Mouse (Mus musculus): ENCODE data around the gene Pigk. TPM values are rescaled to one million over a fixed set of nuclear protein-coding genes. Genes with fewer than 3 reads are reported as not detected.

The Pigk gene
- polyA plus RNA-seq, 1 experiment from 2014 or later = 40.9 TPM

- Histone ChIP-seq H3K4me1 (replicated peaks; ENCODE audit: control insufficient read depth, insufficient read depth) (no peaks in the 10 kb centered on the region), H3K4me3 (ENCODE audit: low read depth, low read length) (peak overlapping the region; percentile 23), H3K27ac (replicated peaks) (no peak overlapping the region), H3K9ac (ENCODE audit: low read length) (peak overlapping the region; percentile 35; the same call in 1 of the 2 replicates), H3K9me3 (ENCODE audit: control insufficient read depth, low read length) (no peaks in the 10 kb centered on the region), H3K36me3 (ENCODE audit: control insufficient read depth, insufficient read depth, low read length) (no peaks in the 10 kb centered on the region), H3K27me3 (ENCODE audit: control insufficient read depth, insufficient read depth, low read length) (no peaks in the 10 kb centered on the region), H3K4me2 (replicated peaks; ENCODE audit: low read depth) (peak overlapping the region; percentile 46)
- TF ChIP-seq EP300 (optimal IDR thresholded peaks at IDR 0.05) = no peak
- peak; percentile 67 for TF ChIP-seq CTCF (IDR thresholded peaks at IDR 0.05; ENCODE audit: low read depth)
- DNase-seq (ENCODE audit: low spot score) (peak; percentile 48), ATAC-seq (ENCODE audit: low FRiP score, low TSS enrichment) (peak; percentile 30; the same call in 1 of the 2 replicates)
- WGBS = 36% methylated on average over 26 of the region's 26 CpGs
These were observed 49.4 kb downstream of the Pigk start for GRCm38 (mm10) chr3:152763139-152763882.

- H3K4me2 ChIP-seq (replicated peaks; ENCODE audit: low read depth) = no peak overlapping the region
- no peak overlapping the region for H3K27ac ChIP-seq (replicated peaks)
- H3K9ac ChIP-seq (ENCODE audit: low read length) = no peak overlapping the region
- no peak for DNase-seq (ENCODE audit: low spot score)
- 63% methylated on average over 8 of the region's 8 CpGs for WGBS
- no peaks in the 10 kb centered on the region for H3K36me3 ChIP-seq (ENCODE audit: control insufficient read depth, insufficient read depth, low read length)
- no peak overlapping the region for H3K4me3 ChIP-seq (ENCODE audit: low read depth, low read length)
- TF ChIP-seq CTCF (IDR thresholded peaks at IDR 0.05; ENCODE audit: low read depth) (no peak), EP300 (optimal IDR thresholded peaks at IDR 0.05) (no peak)
- ATAC-seq (ENCODE audit: low FRiP score, low TSS enrichment) = no peak
- no peaks in the 10 kb centered on the region for H3K9me3 ChIP-seq (ENCODE audit: control insufficient read depth, low read length)
- no peaks in the 10 kb centered on the region for H3K4me1 ChIP-seq (replicated peaks; ENCODE audit: control insufficient read depth, insufficient read depth)
- no peaks in the 10 kb centered on the region for H3K27me3 ChIP-seq (ENCODE audit: control insufficient read depth, insufficient read depth, low read length)
These were observed 50.8 kb downstream of the Pigk start for GRCm38 (mm10) chr3:152764516-152765312.

- TF ChIP-seq CTCF (IDR thresholded peaks at IDR 0.05; ENCODE audit: low read depth) = no peak
- no peak for TF ChIP-seq EP300 (optimal IDR thresholded peaks at IDR 0.05)
- ATAC-seq (ENCODE audit: low FRiP score, low TSS enrichment) = no peak
- WGBS = 62% methylated on average over 11 of the region's 11 CpGs
- Histone ChIP-seq H3K27me3 (ENCODE audit: control insufficient read depth, insufficient read depth, low read length) (no peaks in the 10 kb centered on the region), H3K4me1 (replicated peaks; ENCODE audit: control insufficient read depth, insufficient read depth) (no peaks in the 10 kb centered on the region), H3K27ac (replicated peaks) (no peak overlapping the region), H3K36me3 (ENCODE audit: control insufficient read depth, insufficient read depth, low read length) (no peaks in the 10 kb centered on the region), H3K4me3 (ENCODE audit: low read depth, low read length) (no peak overlapping the region), H3K4me2 (replicated peaks; ENCODE audit: low read depth) (no peak overlapping the region), H3K9ac (ENCODE audit: low read length) (no peak overlapping the region), H3K9me3 (ENCODE audit: control insufficient read depth, low read length) (no peaks in the 10 kb centered on the region)
- no peak for DNase-seq (ENCODE audit: low spot score)
These were observed 53.6 kb downstream of the Pigk start for GRCm38 (mm10) chr3:152767485-152767884.

GRCm38 (mm10) chr3:152770056-152770455 lies 56.2 kb downstream of the Pigk start:
- DNase-seq (ENCODE audit: low spot score) = no peak
- H3K27me3 ChIP-seq (ENCODE audit: control insufficient read depth, insufficient read depth, low read length) = no peaks in the 10 kb centered on the region
- ATAC-seq (ENCODE audit: low FRiP score, low TSS enrichment) = no peak
- H3K4me3 ChIP-seq (ENCODE audit: low read depth, low read length) = no peak overlapping the region
- H3K36me3 ChIP-seq (ENCODE audit: control insufficient read depth, insufficient read depth, low read length) = no peaks in the 10 kb centered on the region
- no peaks in the 10 kb centered on the region for H3K9me3 ChIP-seq (ENCODE audit: control insufficient read depth, low read length)
- WGBS = 81% methylated on average over 6 of the region's 6 CpGs
- no peak overlapping the region for H3K27ac ChIP-seq (replicated peaks)
- TF ChIP-seq EP300 (optimal IDR thresholded peaks at IDR 0.05) (no peak), CTCF (IDR thresholded peaks at IDR 0.05; ENCODE audit: low read depth) (no peak)
- H3K9ac ChIP-seq (ENCODE audit: low read length) = no peak overlapping the region
- H3K4me2 ChIP-seq (replicated peaks; ENCODE audit: low read depth) = no peak overlapping the region
- H3K4me1 ChIP-seq (replicated peaks; ENCODE audit: control insufficient read depth, insufficient read depth) = no peaks in the 10 kb centered on the region

- H3K9me3 ChIP-seq (ENCODE audit: control insufficient read depth, low read length) = no peaks in the 10 kb centered on the region
- H3K9ac ChIP-seq (ENCODE audit: low read length) = no peak overlapping the region
- WGBS = 80% methylated on average over 6 of the region's 6 CpGs
- no peak overlapping the region for H3K27ac ChIP-seq (replicated peaks)
- no peaks in the 10 kb centered on the region for H3K27me3 ChIP-seq (ENCODE audit: control insufficient read depth, insufficient read depth, low read length)
- DNase-seq (ENCODE audit: low spot score) (no peak), ATAC-seq (ENCODE audit: low FRiP score, low TSS enrichment) (no peak)
- no peaks in the 10 kb centered on the region for H3K4me1 ChIP-seq (replicated peaks; ENCODE audit: control insufficient read depth, insufficient read depth)
- H3K4me3 ChIP-seq (ENCODE audit: low read depth, low read length) = no peak overlapping the region
- H3K36me3 ChIP-seq (ENCODE audit: control insufficient read depth, insufficient read depth, low read length) = no peaks in the 10 kb centered on the region
- no peak for TF ChIP-seq CTCF (IDR thresholded peaks at IDR 0.05; ENCODE audit: low read depth)
- TF ChIP-seq EP300 (optimal IDR thresholded peaks at IDR 0.05) = no peak
- no peak overlapping the region for H3K4me2 ChIP-seq (replicated peaks; ENCODE audit: low read depth)
These were observed 62.5 kb downstream of the Pigk start for GRCm38 (mm10) chr3:152776363-152776762.

All from stomach, postnatal 0 days (tissue).